In genomic region chr16:30777416-30777815, GRCm38 (mm10) we compare ENCODE assay signal across 16 mouse cellular contexts.
"Had no signal": no experiment of that assay in that cellular context is flagged by ENCODE, and none has a peak within 500 bp of the region (broad histone marks: within the 10 kb centered on the region; RNA-seq: fewer than 3 reads in every experiment).

No protein-coding gene starts in this region.

- H3K9ac ChIP-seq: limb, embryonic 12.5 days; liver, embryonic 13.5 days; liver, postnatal 0 days; lung, embryonic 15.5 days; midbrain, embryonic 12.5 days; neural tube, embryonic 15.5 days had no signal

- H3K4me2 ChIP-seq: limb, embryonic 12.5 days; liver, embryonic 13.5 days; lung, embryonic 15.5 days; midbrain, embryonic 12.5 days; neural tube, embryonic 15.5 days had no signal

- H3K36me3 ChIP-seq: limb, embryonic 12.5 days; liver, embryonic 13.5 days; lung, embryonic 15.5 days; midbrain, embryonic 12.5 days; neural tube, embryonic 15.5 days had no signal

- DNase-seq: kidney, postnatal 14 days; layer of hippocampus, postnatal 36 days; liver; liver, embryonic 13.5 days; liver, postnatal 0 days; lung, postnatal 14 days; right cerebral cortex, adult 18-20 months; right cerebral cortex, postnatal 25 days; thymus, postnatal 14 days had no signal

- H3K4me3 ChIP-seq: limb, embryonic 12.5 days; liver, embryonic 13.5 days; lung, embryonic 15.5 days; megakaryocyte, embryonic 14.5 days; midbrain, embryonic 12.5 days; myocyte; neural tube, embryonic 15.5 days had no signal

- H3K9me3 ChIP-seq: limb, embryonic 12.5 days; liver, embryonic 13.5 days; lung, embryonic 15.5 days; megakaryocyte, embryonic 14.5 days; midbrain, embryonic 12.5 days; neural tube, embryonic 15.5 days had no signal

- H3K27ac ChIP-seq: limb, embryonic 12.5 days; liver, embryonic 13.5 days; lung, embryonic 15.5 days; midbrain, embryonic 12.5 days; neural tube, embryonic 15.5 days had no signal

- H3K27me3 ChIP-seq: liver, embryonic 13.5 days; lung, embryonic 15.5 days; midbrain, embryonic 12.5 days; neural tube, embryonic 15.5 days had no signal

- ATAC-seq: liver, postnatal 0 days; midbrain, embryonic 16.5 days had no signal
